Mouse (Mus musculus) stomach, embryonic 16.5 days (tissue): ENCODE measurements around the gene Ctf2. TPM values are rescaled to one million over a fixed set of nuclear protein-coding genes. Genes with fewer than 3 reads are reported as not detected.

Experiments
- ATAC-seq: fragments of 200-750 bp; cut with Nextera tagmentation; 2 replicates; pipeline ENCODE4 v1.8.0; 2017; ENCODE audit warnings: moderate number of reproducible peaks, moderate TSS enrichment; ENCODE audit not compliant: insufficient read depth, low FRiP score
- H3K27ac ChIP-seq: fragments of 300-500 bp; sonication (generic); 2 replicates; pipeline ENCODE4 v1.5.1; 2014; ENCODE audit warnings: low read length
- H3K27me3 ChIP-seq: fragments of 300-500 bp; sonication (generic); 2 replicates; pipeline ENCODE4 v1.6.1; 2014; ENCODE audit warnings: low read length, control low read depth, mixed read lengths; ENCODE audit not compliant: control insufficient read depth, insufficient read depth
- H3K36me3 ChIP-seq: fragments of 300-500 bp; sonication (generic); 2 replicates; pipeline ENCODE4 v1.6.1; 2014; ENCODE audit warnings: low read length; ENCODE audit not compliant: control insufficient read depth, insufficient read depth
- H3K4me1 ChIP-seq: fragments of 300-500 bp; sonication (generic); 2 replicates; pipeline ENCODE4 v1.6.1; 2014; ENCODE audit warnings: low read length, control low read depth, mixed read lengths; ENCODE audit not compliant: control insufficient read depth, insufficient read depth
- H3K4me2 ChIP-seq: fragments of 300-500 bp; sonication (generic); 2 replicates; pipeline ENCODE4 v1.6.1; 2014; ENCODE audit warnings: low read depth, low read length, mixed read lengths
- H3K4me3 ChIP-seq: fragments of 300-500 bp; sonication (generic); replicated peaks from 2 replicates; pipeline ENCODE4 v1.5.1; 2014; ENCODE audit warnings: mild to moderate bottlenecking, low read length
- H3K9ac ChIP-seq: fragments of 300-500 bp; sonication (generic); 2 replicates; pipeline ENCODE4 v1.6.1; 2014; ENCODE audit warnings: low read length
- H3K9me3 ChIP-seq: fragments of 300-500 bp; sonication (generic); replicated peaks from 2 replicates; pipeline ENCODE4 v1.6.1; 2016; ENCODE audit warnings: low read length, control low read depth; ENCODE audit not compliant: control insufficient read depth
- WGBS: fragments of 180-500 bp; shearing (Covaris S2); extraction: QIAGEN DNeasy Blood & Tissue Kit; methylation state at CpG from one replicate; pipeline ENCODE4 v1.1.7; 2014; 5-methylcytosine and 5-hydroxymethylcytosine counted together
- polyA plus RNA-seq: library from polyadenylated mRNA; unstranded; fragments of >200 nt; fragmentation: Nextera tagmentation; extraction: Ambion mirVana; gene quantifications from 2 replicates; pipeline ENCODE4 v1.2.1, GENCODE M21; 2015

Gene Ctf2
- polyA plus RNA-seq, 1 experiment from 2014 or later = 0.22 TPM

DNA sequence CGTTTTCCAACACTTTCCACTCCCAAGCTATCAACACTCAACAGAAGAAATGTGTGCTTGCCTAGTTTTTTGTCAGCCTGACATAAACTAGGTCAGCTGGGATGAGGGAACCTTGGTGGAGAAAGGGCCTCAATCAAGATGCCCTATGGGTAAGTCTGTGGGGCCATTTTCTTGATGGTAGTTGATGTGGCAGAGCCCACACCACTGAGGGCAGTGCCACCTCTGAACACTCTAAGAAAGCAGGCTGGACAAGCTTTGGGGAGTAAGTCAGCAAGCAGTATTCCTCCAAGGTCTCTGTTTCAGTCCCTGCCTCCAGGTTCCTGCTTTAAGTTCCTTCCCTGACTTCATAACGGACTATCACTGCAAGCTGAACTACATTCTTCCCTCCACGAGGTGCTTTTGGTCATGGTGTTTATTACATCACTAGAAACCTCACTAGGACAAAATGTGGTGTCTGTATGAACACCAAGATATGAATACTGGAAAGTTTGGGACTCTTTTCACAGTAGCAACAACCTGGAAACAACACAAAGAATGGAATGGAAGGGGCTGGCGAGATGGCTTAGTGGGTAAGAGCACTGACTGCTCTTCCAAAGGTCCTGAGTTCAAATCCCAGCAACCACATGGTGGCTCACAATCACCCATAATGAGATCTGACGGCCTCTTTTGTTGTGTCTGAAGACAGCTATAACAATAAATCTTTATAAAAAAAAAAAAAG is 22.5 kb downstream of the Ctf2 start:
- ATAC-seq = no peak
- 71% methylated on average over 5 of the region's 5 CpGs for WGBS
- H3K4me1 ChIP-seq = peaks cover 36% of the 10 kb centered on the region
- H3K36me3 ChIP-seq = no peaks in the 10 kb centered on the region
- no peaks in the 10 kb centered on the region for H3K27me3 ChIP-seq
- no peaks in the 10 kb centered on the region for H3K9me3 ChIP-seq
- H3K9ac ChIP-seq = peak overlapping the region; percentile 10; the same call in 1 of the 2 replicates
- peak overlapping the region; percentile 82 for H3K4me2 ChIP-seq
- peak overlapping the region; percentile 72 for H3K4me3 ChIP-seq
- peak overlapping the region; percentile 98; the same call in 1 of the 2 replicates for H3K27ac ChIP-seq

DNA sequence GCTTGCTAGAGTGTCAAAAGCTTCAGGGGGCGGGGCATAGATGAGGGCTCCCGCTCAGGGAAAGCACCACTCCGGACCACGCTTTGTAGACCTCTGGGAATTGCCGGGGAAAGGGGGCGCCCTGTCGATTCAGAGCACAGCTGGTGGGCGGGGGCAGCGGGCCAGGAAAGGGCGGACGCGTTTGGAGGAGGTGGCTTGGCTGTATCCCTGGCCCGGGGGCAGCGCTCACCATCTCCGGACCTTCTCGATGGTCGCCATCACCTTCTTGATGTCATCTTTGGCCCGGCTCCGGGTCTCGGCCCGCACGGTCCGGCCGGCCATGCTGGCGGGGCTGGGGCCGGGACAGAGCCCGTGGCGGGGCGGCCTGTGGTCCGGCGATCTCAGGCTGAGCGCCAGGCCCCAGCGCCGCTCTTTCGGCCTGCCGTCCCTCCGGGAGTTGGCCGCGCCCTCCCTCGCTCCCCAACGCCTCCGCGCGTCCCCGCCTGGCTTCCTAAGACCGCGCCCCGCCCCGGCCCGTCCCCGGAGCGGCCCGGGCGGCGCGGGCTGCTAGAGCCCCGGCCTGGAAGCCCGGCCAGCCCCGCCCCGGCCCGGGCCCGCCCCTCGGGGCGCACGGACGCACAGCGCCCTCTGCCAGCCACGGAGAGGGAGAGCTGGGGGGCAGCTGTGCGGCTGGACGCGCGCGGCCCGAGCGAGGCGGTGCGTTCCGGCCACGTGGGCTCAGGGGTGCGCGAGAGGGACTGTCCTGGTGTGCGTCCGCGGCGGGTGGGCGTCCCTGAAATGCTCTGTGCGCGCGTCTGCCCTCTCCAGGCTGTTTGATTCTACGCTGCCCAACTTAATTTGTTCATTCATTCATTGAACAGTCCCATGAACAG is 23.5 kb downstream of the Ctf2 start, which contains the start of gene Bcl7c:
Bcl7c (minus strand) TSS at position 727 of the 872 bp plus-strand sequence.
- no peaks in the 10 kb centered on the region for H3K9me3 ChIP-seq
- under 1% methylated on average over 90 of the region's 90 CpGs for whole genome bisulfite sequencing
- no peaks in the 10 kb centered on the region for H3K36me3 ChIP-seq

DNA sequence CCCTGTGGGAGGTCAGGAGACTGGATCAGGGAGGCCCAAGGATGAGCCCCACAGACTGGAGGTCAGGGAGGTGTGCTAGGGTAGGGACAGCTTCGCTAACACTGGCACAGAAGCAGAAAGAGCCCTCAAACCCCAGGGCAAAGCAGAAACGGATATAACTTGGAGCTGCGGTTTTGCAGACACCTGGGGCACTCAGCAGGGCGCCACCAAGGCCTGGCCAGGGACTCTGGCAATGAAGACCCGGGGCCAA is 24.1 kb downstream of the Ctf2 start:
- peaks cover 32% of the 10 kb centered on the region for H3K4me1 ChIP-seq
- no peaks in the 10 kb centered on the region for H3K27me3 ChIP-seq
- H3K4me3 ChIP-seq = peak overlapping the region; percentile 72
- ATAC-seq = peak; percentile 0; the same call in 1 of the 2 replicates
- no peaks in the 10 kb centered on the region for H3K9me3 ChIP-seq
- no peaks in the 10 kb centered on the region for H3K36me3 ChIP-seq
- H3K4me2 ChIP-seq = peak overlapping the region; percentile 82
- H3K9ac ChIP-seq = peak overlapping the region; percentile 87
- H3K27ac ChIP-seq = peak overlapping the region; percentile 98
- under 1% methylated on average over 5 of the region's 5 CpGs for WGBS

More for the DNA sequence above, 23.5 kb downstream of the Ctf2 start, which contains the start of gene Bcl7c:
- peak; percentile 88 for ATAC-seq
- Histone ChIP-seq H3K9ac (peak within 1 kb of the TSS; percentile 87), H3K4me1 (peaks cover 35% of the 10 kb centered on the region), H3K27me3 (no peaks in the 10 kb centered on the region), H3K27ac (peak within 1 kb of the TSS; percentile 98), H3K4me2 (peak within 1 kb of the TSS; percentile 82), H3K4me3 (peak within 1 kb of the TSS; percentile 72)

DNA sequence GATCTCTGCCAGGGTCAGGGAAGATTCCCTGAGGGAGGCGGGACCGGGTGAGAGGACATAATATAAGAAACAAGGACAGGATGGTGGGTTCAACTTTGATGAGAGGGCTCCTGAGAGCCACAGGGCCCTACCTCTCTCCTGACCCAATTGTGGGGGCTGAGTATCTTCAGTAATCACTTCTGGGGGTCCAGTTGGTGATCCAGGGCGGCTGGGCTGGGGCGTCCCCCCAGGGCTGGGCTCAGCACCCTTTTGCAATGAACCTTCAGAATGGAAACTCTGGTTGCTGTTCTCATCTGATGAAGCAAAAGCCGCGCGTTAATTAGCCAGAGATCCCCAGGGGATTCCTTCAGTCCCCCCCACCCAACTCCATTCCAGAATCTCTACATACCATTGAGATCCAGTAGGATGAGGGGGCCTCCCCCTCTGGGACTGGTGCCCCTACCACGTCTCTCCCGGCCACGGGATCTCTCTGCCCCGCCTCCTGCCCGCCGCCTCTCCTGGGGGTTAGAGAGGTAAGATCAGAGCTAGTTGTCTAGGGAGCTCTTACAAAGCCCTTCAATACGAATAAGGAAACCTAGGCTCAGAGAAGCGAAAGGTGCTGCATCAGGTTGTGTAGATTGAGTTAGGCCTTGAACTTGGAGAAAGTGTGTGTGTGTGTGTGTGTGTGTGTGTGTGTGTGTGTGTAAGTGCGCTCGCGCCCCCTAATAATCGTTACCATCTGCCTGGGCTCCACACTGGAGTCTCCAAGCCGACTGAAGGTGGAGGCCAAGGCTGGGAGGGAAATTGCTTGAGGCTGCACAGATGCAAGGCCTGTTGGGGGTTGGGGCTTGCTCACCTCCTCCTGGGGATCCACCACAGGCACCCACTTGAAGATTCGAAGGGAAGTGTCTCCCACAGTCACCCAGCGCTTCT is 24.7 kb downstream of the Ctf2 start:
- H3K9ac ChIP-seq = peak overlapping the region; percentile 87
- ATAC-seq = no peak
- no peaks in the 10 kb centered on the region for H3K9me3 ChIP-seq
- peak overlapping the region; percentile 82 for H3K4me2 ChIP-seq
- H3K36me3 ChIP-seq = no peaks in the 10 kb centered on the region
- no peaks in the 10 kb centered on the region for H3K27me3 ChIP-seq
- H3K4me3 ChIP-seq = peak overlapping the region; percentile 72
- WGBS = 24% methylated on average over 22 of the region's 22 CpGs
- H3K4me1 ChIP-seq = peaks cover 27% of the 10 kb centered on the region
- peak overlapping the region; percentile 98 for H3K27ac ChIP-seq

DNA sequence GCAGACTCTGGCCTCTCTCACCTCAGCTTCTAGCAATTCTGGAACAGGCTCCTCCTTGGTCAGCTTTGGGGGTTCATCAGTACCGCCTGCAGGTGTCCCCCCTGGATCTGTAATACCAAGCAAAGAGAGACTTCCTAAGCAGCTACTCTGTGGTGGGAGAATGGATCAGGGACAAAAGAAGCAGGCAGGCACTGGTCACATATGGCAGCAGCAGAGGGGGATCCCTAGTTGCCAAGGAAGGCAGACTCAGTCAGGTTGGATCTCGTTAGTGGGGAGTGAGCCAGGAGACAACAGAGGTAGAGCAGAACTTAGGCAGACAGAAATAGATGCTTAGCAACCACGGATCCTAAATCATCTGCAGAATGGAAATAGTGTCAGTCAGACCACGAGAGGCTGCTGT is 26.3 kb downstream of the Ctf2 start:
- H3K27me3 ChIP-seq = no peaks in the 10 kb centered on the region
- no peak overlapping the region for H3K4me3 ChIP-seq
- H3K4me1 ChIP-seq = peaks cover 16% of the 10 kb centered on the region
- no peak overlapping the region for H3K9ac ChIP-seq
- ATAC-seq = no peak
- H3K9me3 ChIP-seq = no peaks in the 10 kb centered on the region
- no peak overlapping the region for H3K4me2 ChIP-seq
- no peaks in the 10 kb centered on the region for H3K36me3 ChIP-seq
- no peak overlapping the region for H3K27ac ChIP-seq
- 70% methylated on average over 4 of the region's 4 CpGs for WGBS

DNA sequence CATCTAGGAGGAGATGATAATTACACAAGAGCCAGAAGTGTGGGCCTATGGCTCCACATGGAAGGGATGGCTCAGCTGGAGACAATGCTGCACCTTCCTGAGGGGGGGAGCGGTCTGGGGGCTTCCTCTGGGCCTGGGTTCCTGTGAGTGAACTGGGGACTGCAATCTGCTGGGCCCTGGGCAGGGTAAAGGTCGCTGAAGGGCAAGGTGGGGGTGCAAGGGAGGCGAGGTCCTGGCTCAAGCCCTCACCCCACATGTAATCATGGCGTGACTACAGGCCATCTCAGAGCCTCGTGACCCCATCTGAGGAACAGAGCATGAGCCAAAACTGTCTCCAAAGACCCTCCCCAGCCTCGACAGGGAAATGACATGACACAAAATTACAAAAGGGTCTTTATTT is 27.4 kb downstream of the Ctf2 start:
- Histone ChIP-seq H3K27ac (no peak overlapping the region), H3K4me3 (no peak overlapping the region), H3K36me3 (no peaks in the 10 kb centered on the region), H3K9me3 (no peaks in the 10 kb centered on the region), H3K4me1 (peaks cover 16% of the 10 kb centered on the region), H3K27me3 (no peaks in the 10 kb centered on the region), H3K4me2 (no peak overlapping the region), H3K9ac (no peak overlapping the region)
- 81% methylated on average over 6 of the region's 6 CpGs for WGBS
- no peak for ATAC-seq

DNA sequence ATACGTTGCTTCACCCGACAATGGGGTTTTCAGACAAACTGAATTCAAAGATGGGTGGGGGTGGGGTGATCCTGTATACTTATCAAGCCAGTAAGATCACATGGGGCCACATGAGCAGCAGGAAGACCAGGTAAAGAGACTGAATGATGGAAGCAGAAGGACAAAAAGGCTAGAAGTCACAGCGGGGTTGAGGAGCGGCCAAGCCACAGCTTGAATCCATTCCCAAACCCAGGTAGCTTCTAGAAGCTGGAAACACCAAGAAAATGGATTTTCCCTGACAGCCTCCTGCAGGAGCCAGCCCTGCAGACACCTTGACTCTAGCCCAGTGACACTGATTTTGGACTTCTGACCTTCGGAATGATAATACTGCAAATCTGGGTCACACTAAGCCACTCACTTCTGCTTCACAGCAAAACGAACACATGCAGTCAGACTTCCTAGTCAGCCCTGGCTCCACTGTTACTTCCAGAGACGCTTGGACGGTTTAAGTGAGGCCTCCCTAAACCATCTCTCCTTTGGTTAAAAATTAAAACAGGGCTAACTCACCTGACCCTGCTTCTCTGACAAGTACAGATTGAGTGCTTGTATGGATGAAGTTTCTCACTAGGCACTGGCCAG is 28.3 kb downstream of the Ctf2 start:
- H3K27me3 ChIP-seq = no peaks in the 10 kb centered on the region
- no peak overlapping the region for H3K4me3 ChIP-seq
- H3K27ac ChIP-seq = no peak overlapping the region
- no peak overlapping the region for H3K4me2 ChIP-seq
- ATAC-seq = no peak
- no peaks in the 10 kb centered on the region for H3K9me3 ChIP-seq
- peaks cover 4% of the 10 kb centered on the region; the same call in 1 of the 2 replicates for H3K36me3 ChIP-seq
- H3K4me1 ChIP-seq = peaks cover 13% of the 10 kb centered on the region
- H3K9ac ChIP-seq = no peak overlapping the region
- WGBS = 84% methylated on average over 8 of the region's 8 CpGs

DNA sequence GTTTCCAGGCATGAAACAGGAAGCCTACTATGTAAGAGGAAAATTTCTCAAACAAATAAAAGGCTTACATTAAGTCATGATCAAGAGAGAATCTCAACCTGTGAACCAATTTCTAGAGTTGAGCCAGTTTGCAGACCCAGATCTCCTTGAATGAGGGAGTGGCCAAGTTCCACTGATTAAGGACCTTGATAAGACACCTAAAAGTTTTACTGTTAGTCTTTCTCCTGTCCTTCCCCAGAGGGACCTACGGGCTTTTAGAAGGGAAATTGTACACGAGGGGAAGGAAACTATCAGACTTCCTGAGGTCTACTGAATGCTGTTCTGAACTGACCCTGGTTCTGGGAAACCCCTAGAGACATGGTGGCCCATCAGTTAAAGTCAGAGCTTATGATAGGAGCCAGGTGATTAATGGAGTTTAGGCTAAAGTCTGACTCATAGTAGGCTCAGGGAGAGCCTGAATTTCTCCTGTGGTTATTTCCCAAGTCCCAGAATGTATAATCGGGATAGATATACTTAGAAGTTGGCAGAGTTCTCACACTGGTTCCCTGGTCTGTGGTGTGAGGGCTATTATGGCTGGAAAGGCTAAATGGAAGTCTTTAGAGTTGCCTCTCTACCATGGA is 31.1 kb downstream of the Ctf2 start:
- WGBS = 67% methylated on average over 3 of the region's 3 CpGs
- H3K27ac ChIP-seq = no peak overlapping the region
- no peak for ATAC-seq
- no peaks in the 10 kb centered on the region for H3K27me3 ChIP-seq
- no peaks in the 10 kb centered on the region for H3K4me1 ChIP-seq
- H3K4me3 ChIP-seq = no peak overlapping the region
- no peaks in the 10 kb centered on the region for H3K9me3 ChIP-seq
- H3K36me3 ChIP-seq = peaks cover 4% of the 10 kb centered on the region; the same call in 1 of the 2 replicates
- H3K9ac ChIP-seq = no peak overlapping the region
- H3K4me2 ChIP-seq = no peak overlapping the region
